Mouse (Mus musculus) midbrain, embryonic 16.5 days (tissue): Measurements from ENCODE around the gene B3galt5. TPM values are rescaled to one million over a fixed set of nuclear protein-coding genes. Genes with fewer than 3 reads are reported as not detected.

ENCODE experiments used
- ATAC-seq: fragments of 200-750 bp; cut with Nextera tagmentation; 2 replicates; pipeline ENCODE4 v1.8.0; 2017; ENCODE audit warnings: moderate TSS enrichment
- H3K27ac ChIP-seq: fragments of 300-500 bp; sonication (generic); 2 replicates; pipeline ENCODE4 v1.5.1; 2014; ENCODE audit warnings: mild to moderate bottlenecking, low read length, mixed read lengths
- H3K27me3 ChIP-seq: fragments of 300-500 bp; sonication (generic); 2 replicates; pipeline ENCODE4 v1.6.1; 2014; ENCODE audit warnings: low read depth, low read length, mixed read lengths; ENCODE audit not compliant: control insufficient read depth, insufficient read depth
- H3K36me3 ChIP-seq: fragments of 300-500 bp; sonication (generic); 2 replicates; pipeline ENCODE4 v1.6.1; 2014; ENCODE audit warnings: mild to moderate bottlenecking, low read length, moderate library complexity, mixed read lengths; ENCODE audit not compliant: control insufficient read depth, insufficient read depth
- H3K4me1 ChIP-seq: fragments of 300-500 bp; sonication (generic); 2 replicates; pipeline ENCODE4 v1.6.1; 2014; ENCODE audit warnings: mild to moderate bottlenecking, low read length, mixed read lengths; ENCODE audit not compliant: control insufficient read depth, insufficient read depth
- H3K4me2 ChIP-seq: fragments of 300-500 bp; sonication (generic); 2 replicates; pipeline ENCODE4 v1.6.1; 2014; ENCODE audit warnings: mild to moderate bottlenecking, low read length, mixed read lengths
- H3K4me3 ChIP-seq: fragments of 300-500 bp; sonication (generic); 2 replicates; pipeline ENCODE4 v1.5.1; 2014; ENCODE audit warnings: low read depth, mild to moderate bottlenecking, low read length, moderate library complexity, mixed read lengths
- H3K9ac ChIP-seq: fragments of 300-500 bp; sonication (generic); 2 replicates; pipeline ENCODE4 v1.6.1; 2014; ENCODE audit warnings: low read depth, low read length, mixed read lengths
- H3K9me3 ChIP-seq: fragments of 300-500 bp; sonication (generic); replicated peaks from 2 replicates; pipeline ENCODE4 v1.6.1; 2014; ENCODE audit warnings: mild to moderate bottlenecking, low read length, mixed read lengths; ENCODE audit not compliant: control insufficient read depth, poor library complexity, severe bottlenecking
- WGBS: fragments of 180-500 bp; shearing (Covaris S2); extraction: QIAGEN DNeasy Blood & Tissue Kit; methylation state at CpG from one replicate; pipeline ENCODE4 v1.1.7; 2014; 5-methylcytosine and 5-hydroxymethylcytosine counted together
- polyA plus RNA-seq: library from polyadenylated mRNA; unstranded; fragments of >200 nt; fragmentation: Nextera tagmentation; extraction: Ambion mirVana; gene quantifications from 2 replicates; pipeline ENCODE4 v1.2.1, GENCODE M21; 2015

B3galt5 gene
- polyA plus RNA-seq, result 4.7 and 4.8 TPM in 2 replicates

DNA sequence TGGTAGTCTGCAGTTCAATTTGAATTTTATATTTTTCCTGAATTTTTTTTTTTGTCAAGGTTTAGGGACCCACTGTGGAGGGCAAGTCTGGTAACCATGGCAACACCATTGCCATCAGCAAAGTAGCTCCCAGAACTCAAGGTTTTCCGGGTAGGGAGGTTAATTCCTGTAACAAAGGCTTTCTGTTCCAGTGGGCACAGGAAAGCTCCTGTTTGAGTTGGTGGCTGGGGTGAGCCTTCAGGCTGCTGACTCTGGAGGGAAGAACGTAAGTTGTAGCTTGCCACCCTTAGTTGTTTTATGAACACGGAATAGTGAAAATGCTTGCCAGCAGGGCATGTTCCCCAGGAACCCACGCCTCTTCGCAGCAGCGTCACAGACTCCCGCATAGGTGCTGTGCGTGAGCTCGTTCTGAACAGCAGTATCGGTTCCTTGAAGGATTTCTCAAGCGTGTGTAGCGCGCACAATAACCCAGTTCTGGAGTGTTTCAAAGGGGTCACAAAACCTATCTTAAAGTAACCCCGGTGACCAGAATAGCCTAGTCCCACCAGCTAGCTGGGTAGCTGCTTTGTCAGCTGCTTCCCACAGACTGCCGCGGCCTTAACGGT lies at the start of gene B3galt5:
Gene B3galt5, plus strand, starts transcription at position 436 of the 605 bp plus-strand sequence.
- Histone ChIP-seq H3K9me3 (no peaks in the 10 kb centered on the region), H3K9ac (peak within 1 kb of the TSS; percentile 0; the same call in 1 of the 2 replicates), H3K27ac (peak within 1 kb of the TSS; percentile 48), H3K27me3 (no peaks in the 10 kb centered on the region), H3K4me2 (peak within 1 kb of the TSS; percentile 44), H3K4me1 (peaks cover 12% of the 10 kb centered on the region), H3K4me3 (no peak within 1 kb of the TSS; the same call in 1 of the 2 replicates), H3K36me3 (no peaks in the 10 kb centered on the region)
- peak; percentile 72 for ATAC-seq
- WGBS, result 39% methylated on average over 17 of the region's 17 CpGs

DNA sequence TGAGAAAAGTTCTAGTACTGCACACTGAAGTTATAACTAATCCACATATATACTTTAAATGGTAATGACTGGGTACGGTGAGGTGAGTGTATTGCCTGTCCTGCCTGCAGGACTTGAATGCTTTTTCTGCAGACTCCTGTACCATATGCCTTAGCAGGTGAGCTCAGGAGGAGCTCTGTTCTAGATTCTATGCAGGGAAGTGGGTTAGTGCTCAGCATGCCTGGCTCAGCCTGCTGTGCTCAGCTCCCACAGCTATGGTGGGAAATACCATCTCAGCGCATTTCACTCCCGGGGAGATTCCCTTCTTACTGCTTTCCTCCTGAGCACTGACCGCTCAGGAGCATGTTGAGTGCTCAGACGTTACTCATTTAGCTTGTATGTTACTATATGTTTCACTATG lies 48.0 kb upstream of the B3galt5 start:
- no peak for ATAC-seq
- H3K36me3 ChIP-seq, result no peaks in the 10 kb centered on the region
- H3K4me1 ChIP-seq, result peaks cover 7% of the 10 kb centered on the region
- no peaks in the 10 kb centered on the region for H3K27me3 ChIP-seq
- no peak overlapping the region for H3K9ac ChIP-seq
- no peak overlapping the region for H3K4me2 ChIP-seq
- no peaks in the 10 kb centered on the region; the same call in 1 of the 2 replicates for H3K9me3 ChIP-seq
- WGBS, result 84% methylated on average over 5 of the region's 5 CpGs
- H3K4me3 ChIP-seq, result no peak overlapping the region
- no peak overlapping the region for H3K27ac ChIP-seq

DNA sequence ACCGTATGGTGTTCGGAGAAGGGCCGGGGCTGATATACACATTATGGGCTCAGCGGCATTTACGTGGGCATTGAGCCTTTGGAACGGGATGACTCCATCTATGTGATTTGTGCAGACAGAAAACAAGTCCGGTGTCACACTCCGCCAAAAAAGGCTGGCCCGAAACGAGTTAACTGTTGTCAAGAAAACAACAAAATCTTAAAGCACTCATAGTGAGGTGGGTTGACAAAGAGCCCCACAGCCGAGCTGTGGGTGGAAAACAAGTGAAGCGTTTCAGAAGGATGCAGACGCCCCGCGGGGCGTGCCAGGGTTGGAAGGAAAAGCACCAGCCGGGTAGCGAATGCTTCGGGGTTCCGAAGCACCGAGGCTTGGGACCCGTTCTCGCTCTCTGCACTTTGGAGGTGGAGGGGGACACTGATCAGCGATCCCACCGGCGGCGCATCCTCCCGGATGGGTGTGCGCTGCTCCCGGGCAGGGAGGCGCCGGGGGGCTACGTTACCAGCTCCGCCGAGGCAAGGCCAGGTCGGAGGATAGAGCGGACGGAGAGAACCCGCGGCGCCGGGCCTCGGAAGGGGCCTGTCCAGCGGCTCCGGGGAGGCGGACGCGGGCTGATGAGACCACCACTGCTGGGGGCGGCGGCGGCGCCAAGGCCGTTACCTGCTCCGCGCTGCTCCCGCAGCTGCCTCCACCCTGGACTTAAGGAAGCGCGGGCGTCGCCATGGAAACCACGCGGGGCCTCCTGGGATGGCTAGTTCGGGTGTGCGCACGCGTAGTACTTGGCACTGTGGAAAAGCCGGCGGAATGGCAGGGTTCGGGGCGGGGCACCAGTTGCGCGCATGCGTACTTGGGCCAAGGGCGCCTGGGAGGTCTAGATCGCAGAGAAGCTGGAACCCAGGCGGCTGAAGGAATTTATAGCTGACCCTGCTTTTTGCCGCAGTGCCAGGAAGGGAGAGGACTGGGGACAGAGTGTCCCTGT lies 43.8 kb upstream of the B3galt5 start, which contains the start of gene Lca5l:
Gene Lca5l, minus strand, starts transcription at position 741 of the 976 bp plus-strand sequence.
- Histone ChIP-seq H3K27me3 (no peaks in the 10 kb centered on the region), H3K27ac (peak within 1 kb of the TSS; percentile 92), H3K4me3 (peak within 1 kb of the TSS; percentile 90), H3K4me2 (peak within 1 kb of the TSS; percentile 58), H3K9me3 (no peaks in the 10 kb centered on the region), H3K36me3 (no peaks in the 10 kb centered on the region), H3K4me1 (peaks cover 7% of the 10 kb centered on the region), H3K9ac (peak within 1 kb of the TSS; percentile 87)
- ATAC-seq, result peak; percentile 98
- under 1% methylated on average over 72 of the region's 77 CpGs for WGBS

DNA sequence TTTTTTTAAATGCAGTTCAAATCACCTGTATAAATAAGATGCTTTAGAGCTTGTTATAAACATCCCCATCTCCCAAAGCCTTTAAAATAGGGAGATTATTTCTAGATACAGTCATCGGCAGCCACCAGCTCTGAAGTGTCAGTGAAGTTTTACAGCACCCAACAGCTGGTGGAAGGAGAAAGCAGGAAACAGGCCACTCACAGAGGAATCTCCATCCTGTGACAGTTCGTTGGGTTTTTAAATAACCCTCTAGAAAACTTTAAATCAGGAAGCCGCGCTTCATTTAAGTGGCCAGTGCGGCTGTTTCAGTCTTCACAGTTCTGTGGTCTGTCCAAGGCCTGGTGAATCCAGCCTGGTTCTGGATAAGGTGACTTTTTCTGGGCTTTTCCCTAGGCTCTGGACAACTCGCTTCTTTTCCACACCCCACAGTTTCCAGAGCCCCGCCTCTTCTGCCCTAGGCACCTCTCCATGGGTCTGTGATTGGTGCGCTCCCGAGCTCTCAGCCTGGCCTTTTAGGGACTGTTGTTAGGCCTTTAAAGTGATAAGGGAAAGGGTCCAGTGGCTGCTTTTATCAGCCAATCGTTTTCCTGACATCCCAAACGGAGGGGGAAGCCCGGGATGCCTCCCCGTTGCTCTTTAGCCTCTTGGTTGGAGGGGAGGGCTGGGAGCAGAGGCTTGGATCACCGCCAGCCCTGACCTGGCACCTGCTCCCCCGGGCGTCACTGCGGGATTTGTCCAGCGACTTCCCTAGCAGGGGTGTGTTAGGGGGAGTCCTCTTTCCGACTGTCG lies 35.5 kb upstream of the B3galt5 start, which contains the start of gene Sh3bgr:
Gene Sh3bgr, plus strand, starts transcription at position 538 of the 789 bp plus-strand sequence.
- H3K4me2 ChIP-seq, result peak within 1 kb of the TSS; percentile 47
- H3K27ac ChIP-seq, result no peak within 1 kb of the TSS
- no peaks in the 10 kb centered on the region for H3K9me3 ChIP-seq
- WGBS, result 8% methylated on average over 20 of the region's 20 CpGs
- H3K36me3 ChIP-seq, result no peaks in the 10 kb centered on the region
- H3K4me3 ChIP-seq, result peak within 1 kb of the TSS; percentile 5; the same call in 1 of the 2 replicates
- 0 out of 2 replicates have a peak within 1 kb of the TSS, but pooled peaks have one; percentile 0 for H3K9ac ChIP-seq
- no peaks in the 10 kb centered on the region for H3K27me3 ChIP-seq
- peaks cover 8% of the 10 kb centered on the region for H3K4me1 ChIP-seq
- ATAC-seq, result no peak

DNA sequence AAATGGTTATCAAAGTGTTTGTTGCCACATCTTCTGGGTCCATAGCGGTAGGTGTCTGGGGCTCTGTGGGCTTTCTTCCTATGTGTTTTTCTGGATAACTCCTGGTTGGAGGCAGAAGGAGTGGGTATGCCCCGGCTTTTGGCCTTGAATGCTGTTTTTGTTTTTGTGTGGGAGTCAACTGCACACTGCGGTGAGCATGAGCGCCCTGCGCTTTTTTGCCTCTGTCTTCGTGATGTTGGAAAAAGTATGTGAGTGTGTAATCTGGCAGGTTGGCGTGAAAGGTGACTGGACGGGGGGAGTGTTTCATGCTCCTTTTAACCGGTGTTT lies 34.9 kb upstream of the B3galt5 start:
- no peak overlapping the region for H3K27ac ChIP-seq
- no peaks in the 10 kb centered on the region for H3K9me3 ChIP-seq
- WGBS, result 38% methylated on average over 9 of the region's 9 CpGs
- no peak for ATAC-seq
- 0 out of 2 replicates have a peak overlapping the region, but pooled peaks have one; percentile 0 for H3K9ac ChIP-seq
- H3K27me3 ChIP-seq, result no peaks in the 10 kb centered on the region
- H3K4me3 ChIP-seq, result no peak overlapping the region; the same call in 1 of the 2 replicates
- H3K4me1 ChIP-seq, result peaks cover 8% of the 10 kb centered on the region
- H3K4me2 ChIP-seq, result peak overlapping the region; percentile 47
- no peaks in the 10 kb centered on the region for H3K36me3 ChIP-seq

DNA sequence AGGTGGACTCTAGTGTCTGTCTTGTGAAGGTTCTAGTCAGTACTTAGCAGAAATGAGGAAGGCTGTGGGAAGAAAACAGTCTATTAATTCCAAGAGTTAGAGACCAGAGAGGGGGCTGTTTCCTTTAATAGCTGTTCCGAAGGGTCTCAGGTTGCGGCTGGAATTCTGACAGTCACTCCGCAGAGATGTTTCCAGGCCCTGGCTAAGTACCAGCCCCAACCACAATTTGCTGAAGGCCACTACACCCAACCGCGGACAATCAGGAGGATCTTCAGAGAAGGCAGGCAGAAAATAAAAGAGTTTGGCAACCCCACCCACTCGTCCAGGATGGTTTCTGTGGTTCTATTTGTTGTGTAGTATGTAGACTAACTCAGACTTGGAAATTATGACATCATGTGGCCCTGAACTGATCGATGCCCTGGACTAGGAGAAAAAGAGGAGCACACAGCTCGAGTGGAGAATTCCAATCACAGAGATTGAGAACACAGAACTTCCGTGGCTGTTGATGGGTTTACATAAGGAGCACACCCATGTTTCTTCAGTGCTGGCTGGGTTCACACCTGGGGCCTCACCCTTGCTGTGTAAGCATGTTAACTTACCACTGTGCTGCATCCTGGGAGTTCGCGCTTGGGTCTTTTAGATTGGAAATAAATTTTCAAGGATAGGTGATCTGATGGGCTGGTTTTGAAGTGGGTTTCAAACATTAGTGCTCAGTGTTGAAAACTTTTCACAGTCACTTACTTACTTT lies 33.9 kb upstream of the B3galt5 start:
- Histone ChIP-seq H3K9me3 (no peaks in the 10 kb centered on the region), H3K36me3 (no peaks in the 10 kb centered on the region), H3K27me3 (no peaks in the 10 kb centered on the region), H3K4me1 (peaks cover 8% of the 10 kb centered on the region), H3K4me3 (no peak overlapping the region), H3K27ac (no peak overlapping the region), H3K4me2 (no peak overlapping the region), H3K9ac (no peak overlapping the region)
- WGBS, result 87% methylated on average over 11 of the region's 11 CpGs
- ATAC-seq, result no peak

DNA sequence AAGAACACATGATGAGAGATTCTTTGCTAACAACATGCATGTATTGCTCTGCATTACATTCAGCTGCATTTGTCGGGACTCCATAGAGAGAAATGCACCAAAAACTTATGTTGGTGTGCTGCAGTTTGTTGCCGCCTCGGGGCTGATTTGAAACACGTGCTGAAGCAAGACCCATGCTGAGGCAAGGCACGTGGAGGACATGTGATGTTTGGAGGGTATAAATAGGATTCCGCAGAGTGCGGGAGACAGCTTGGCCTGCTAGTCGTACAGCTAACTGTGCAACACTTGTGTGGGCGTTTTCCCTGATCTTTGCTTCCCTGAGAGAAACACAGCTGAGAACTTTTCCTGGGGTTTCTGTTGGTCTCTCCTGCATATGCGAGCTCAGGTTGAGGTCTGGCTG lies 25.8 kb upstream of the B3galt5 start:
- no peak for ATAC-seq
- Histone ChIP-seq H3K27ac (no peak overlapping the region), H3K4me2 (no peak overlapping the region), H3K9me3 (no peaks in the 10 kb centered on the region), H3K27me3 (no peaks in the 10 kb centered on the region), H3K36me3 (no peaks in the 10 kb centered on the region), H3K4me3 (no peak overlapping the region), H3K9ac (no peak overlapping the region), H3K4me1 (no peaks in the 10 kb centered on the region)
- 86% methylated on average over 10 of the region's 10 CpGs for WGBS

DNA sequence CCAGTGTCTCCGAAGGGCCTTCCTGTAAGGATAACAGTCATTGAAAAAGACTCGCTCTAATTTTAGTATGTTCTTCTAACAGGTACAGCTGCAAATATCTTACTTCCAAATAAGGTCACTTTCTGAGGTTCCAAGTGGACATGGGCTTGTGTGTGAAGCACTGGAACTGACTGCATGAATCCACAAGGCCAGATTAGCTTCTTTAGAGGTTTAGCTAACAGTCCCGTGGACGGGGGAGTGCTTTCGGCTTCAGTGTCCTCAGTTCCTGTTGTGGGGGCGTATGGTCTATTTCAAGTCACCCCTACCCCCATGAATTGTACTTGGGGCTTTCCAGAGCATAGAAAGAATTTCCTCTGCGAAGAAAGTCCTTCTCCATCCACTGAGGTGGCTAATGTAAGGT lies 24.7 kb upstream of the B3galt5 start:
- H3K36me3 ChIP-seq, result no peaks in the 10 kb centered on the region
- 91% methylated on average over 7 of the region's 7 CpGs for WGBS
- H3K4me2 ChIP-seq, result no peak overlapping the region
- no peaks in the 10 kb centered on the region for H3K4me1 ChIP-seq
- no peaks in the 10 kb centered on the region for H3K27me3 ChIP-seq
- no peak overlapping the region for H3K4me3 ChIP-seq
- no peak for ATAC-seq
- no peaks in the 10 kb centered on the region for H3K9me3 ChIP-seq
- H3K9ac ChIP-seq, result no peak overlapping the region
- H3K27ac ChIP-seq, result no peak overlapping the region
